Mouse (Mus musculus): ENCODE measurements around the gene S100a3. TPM values are rescaled to one million over a fixed set of nuclear protein-coding genes. Genes with fewer than 3 reads are reported as not detected.

Gene S100a3
- polyA plus RNA-seq, 1 experiment, result 0.46 TPM

GRCm38 (mm10) chr3:90626266-90627021, 66.1 kb downstream of the S100a3 start:
- H3K4me3 ChIP-seq (ENCODE audit: extremely low read depth, insufficient read depth, insufficient read length), result no peak overlapping the region
- no peak for TF ChIP-seq POLR2A (IDR thresholded peaks at IDR 0.05; ENCODE audit: low read depth, low read length)
- no peak for TF ChIP-seq CTCF (IDR thresholded peaks at IDR 0.05; ENCODE audit: extremely low read depth, insufficient read depth, insufficient read length, insufficient replicate concordance)
- DNase-seq (ENCODE audit: low read depth in 1 of 2, low spot score in 2 of 2), result no peak
- no peak overlapping the region for H3K27ac ChIP-seq (ENCODE audit: insufficient read depth, low read length)
- no peaks in the 10 kb centered on the region for H3K36me3 ChIP-seq (ENCODE audit: control insufficient read depth, insufficient read depth, low read length)
- H3K27me3 ChIP-seq (ENCODE audit: control insufficient read depth, insufficient read depth, low read length), result no peaks in the 10 kb centered on the region
- H3K4me1 ChIP-seq (ENCODE audit: control insufficient read depth, insufficient read depth, insufficient read length), result no peaks in the 10 kb centered on the region; the same call in 1 of the 2 replicates
- 86% methylated on average over 9 of the region's 9 CpGs for WGBS

DNA sequence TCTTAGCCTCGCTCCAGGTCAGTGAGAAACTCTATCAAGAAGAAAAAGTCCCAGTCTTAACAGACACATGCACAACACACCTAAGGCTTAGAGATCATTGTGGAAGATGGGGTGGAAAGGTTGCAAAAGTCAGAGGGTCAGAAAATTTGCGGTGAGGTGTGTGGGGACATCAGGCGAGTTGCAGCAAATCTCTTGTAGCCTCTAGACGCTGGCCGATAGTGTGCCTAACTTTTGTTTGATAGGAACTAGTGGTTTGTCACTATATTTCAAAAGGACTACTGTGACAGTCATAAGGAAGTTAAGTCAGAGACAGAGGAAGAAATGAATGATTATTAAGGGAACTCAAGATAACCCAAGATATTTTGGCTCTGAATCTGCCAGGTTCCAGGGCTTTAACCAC, 67.0 kb downstream of the S100a3 start:
- Histone ChIP-seq H3K27ac (ENCODE audit: insufficient read depth, low read length) (no peak overlapping the region), H3K4me3 (ENCODE audit: extremely low read depth, insufficient read depth, insufficient read length) (no peak overlapping the region), H3K4me1 (ENCODE audit: control insufficient read depth, insufficient read depth, insufficient read length) (no peaks in the 10 kb centered on the region), H3K27me3 (ENCODE audit: control insufficient read depth, insufficient read depth, low read length) (no peaks in the 10 kb centered on the region), H3K36me3 (ENCODE audit: control insufficient read depth, insufficient read depth, low read length) (no peaks in the 10 kb centered on the region)
- TF ChIP-seq POLR2A (IDR thresholded peaks at IDR 0.05; ENCODE audit: low read depth, low read length), result no peak
- TF ChIP-seq CTCF (IDR thresholded peaks at IDR 0.05; ENCODE audit: extremely low read depth, insufficient read depth, insufficient read length, insufficient replicate concordance), result no peak
- no peak for DNase-seq (ENCODE audit: low read depth in 1 of 2, low spot score in 2 of 2)
- 77% methylated on average over 5 of the region's 5 CpGs for WGBS

- DNase-seq (ENCODE audit: low read depth in 1 of 2, low spot score in 2 of 2), result no peak
Observed at GRCm38 (mm10) chr3:90627807-90628206, 67.4 kb downstream of the S100a3 start.

GRCm38 (mm10) chr3:90629298-90629697, 68.9 kb downstream of the S100a3 start:
- H3K4me3 ChIP-seq (ENCODE audit: extremely low read depth, insufficient read depth, insufficient read length), result no peak overlapping the region
- DNase-seq (ENCODE audit: low read depth in 1 of 2, low spot score in 2 of 2), result no peak
- TF ChIP-seq CTCF (IDR thresholded peaks at IDR 0.05; ENCODE audit: extremely low read depth, insufficient read depth, insufficient read length, insufficient replicate concordance) (no peak), POLR2A (IDR thresholded peaks at IDR 0.05; ENCODE audit: low read depth, low read length) (no peak)
- no peaks in the 10 kb centered on the region for H3K36me3 ChIP-seq (ENCODE audit: control insufficient read depth, insufficient read depth, low read length)
- no peak overlapping the region for H3K27ac ChIP-seq (ENCODE audit: insufficient read depth, low read length)
- 76% methylated on average over 2 of the region's 2 CpGs for WGBS
- H3K27me3 ChIP-seq (ENCODE audit: control insufficient read depth, insufficient read depth, low read length), result no peaks in the 10 kb centered on the region
- H3K4me1 ChIP-seq (ENCODE audit: control insufficient read depth, insufficient read depth, insufficient read length), result no peaks in the 10 kb centered on the region

More at GRCm38 (mm10) chr3:90627807-90628206, 67.4 kb downstream of the S100a3 start:
- Histone ChIP-seq H3K36me3 (ENCODE audit: control insufficient read depth, insufficient read depth, low read length) (no peaks in the 10 kb centered on the region), H3K4me3 (ENCODE audit: extremely low read depth, insufficient read depth, insufficient read length) (no peak overlapping the region), H3K4me1 (ENCODE audit: control insufficient read depth, insufficient read depth, insufficient read length) (no peaks in the 10 kb centered on the region), H3K27ac (ENCODE audit: insufficient read depth, low read length) (no peak overlapping the region), H3K27me3 (ENCODE audit: control insufficient read depth, insufficient read depth, low read length) (no peaks in the 10 kb centered on the region)
- no peak for TF ChIP-seq POLR2A (IDR thresholded peaks at IDR 0.05; ENCODE audit: low read depth, low read length)
- peak; percentile 43; the same call in 1 of the 2 replicates for TF ChIP-seq CTCF (IDR thresholded peaks at IDR 0.05; ENCODE audit: extremely low read depth, insufficient read depth, insufficient read length, insufficient replicate concordance)
- 66% methylated on average over 4 of the region's 4 CpGs for WGBS

DNA sequence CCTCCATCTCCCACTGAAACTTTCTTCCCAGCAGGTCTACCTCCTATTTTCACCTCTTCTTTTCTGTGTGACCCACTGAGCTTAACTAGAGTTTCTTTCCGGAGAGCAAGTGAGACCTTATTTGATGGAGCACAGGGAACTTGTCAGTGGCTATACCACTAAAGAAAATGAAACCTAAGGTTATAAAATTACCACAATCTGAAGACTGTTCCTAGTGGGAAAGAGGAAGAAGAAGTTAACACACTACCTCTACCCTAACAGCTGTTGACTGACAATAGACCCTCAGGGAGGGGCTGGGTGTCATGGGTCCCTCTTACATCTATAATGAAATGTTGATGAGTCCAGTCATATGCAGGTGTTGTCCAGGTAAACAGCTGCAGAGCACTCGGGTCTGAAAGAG, 71.6 kb downstream of the S100a3 start:
- H3K4me1 ChIP-seq (ENCODE audit: control insufficient read depth, insufficient read depth, insufficient read length), result no peaks in the 10 kb centered on the region
- no peaks in the 10 kb centered on the region for H3K36me3 ChIP-seq (ENCODE audit: control insufficient read depth, insufficient read depth, low read length)
- no peak overlapping the region for H3K27ac ChIP-seq (ENCODE audit: insufficient read depth, low read length)
- 49% methylated on average over 2 of the region's 2 CpGs for WGBS
- H3K27me3 ChIP-seq (ENCODE audit: control insufficient read depth, insufficient read depth, low read length), result no peaks in the 10 kb centered on the region
- no peak for DNase-seq (ENCODE audit: low read depth in 1 of 2, low spot score in 2 of 2)
- no peak overlapping the region for H3K4me3 ChIP-seq (ENCODE audit: extremely low read depth, insufficient read depth, insufficient read length)
- no peak for TF ChIP-seq CTCF (IDR thresholded peaks at IDR 0.05; ENCODE audit: extremely low read depth, insufficient read depth, insufficient read length, insufficient replicate concordance)

- DNase-seq (ENCODE audit: low read depth in 1 of 2, low spot score in 2 of 2), result no peak
- TF ChIP-seq CTCF (IDR thresholded peaks at IDR 0.05; ENCODE audit: extremely low read depth, insufficient read depth, insufficient read length, insufficient replicate concordance) (no peak), POLR2A (IDR thresholded peaks at IDR 0.05; ENCODE audit: low read depth, low read length) (no peak)
- Histone ChIP-seq H3K36me3 (ENCODE audit: control insufficient read depth, insufficient read depth, low read length) (no peaks in the 10 kb centered on the region), H3K4me1 (ENCODE audit: control insufficient read depth, insufficient read depth, insufficient read length) (no peaks in the 10 kb centered on the region), H3K27ac (ENCODE audit: insufficient read depth, low read length) (no peak overlapping the region), H3K4me3 (ENCODE audit: extremely low read depth, insufficient read depth, insufficient read length) (no peak overlapping the region), H3K27me3 (ENCODE audit: control insufficient read depth, insufficient read depth, low read length) (no peaks in the 10 kb centered on the region)
- 50% methylated on average over 1 of the region's 1 CpGs for WGBS
Observed at GRCm38 (mm10) chr3:90638511-90639275, 78.3 kb downstream of the S100a3 start.

All from spleen, adult 2 months (tissue).